Mouse (Mus musculus): Measurements from ENCODE around the gene Kif1a.
"Not testable (repeated sequence)": the region's sequence is repeated elsewhere in the genome, so short reads cannot be mapped to it uniquely, and the experiment has no call there.

The Kif1a gene

DNA sequence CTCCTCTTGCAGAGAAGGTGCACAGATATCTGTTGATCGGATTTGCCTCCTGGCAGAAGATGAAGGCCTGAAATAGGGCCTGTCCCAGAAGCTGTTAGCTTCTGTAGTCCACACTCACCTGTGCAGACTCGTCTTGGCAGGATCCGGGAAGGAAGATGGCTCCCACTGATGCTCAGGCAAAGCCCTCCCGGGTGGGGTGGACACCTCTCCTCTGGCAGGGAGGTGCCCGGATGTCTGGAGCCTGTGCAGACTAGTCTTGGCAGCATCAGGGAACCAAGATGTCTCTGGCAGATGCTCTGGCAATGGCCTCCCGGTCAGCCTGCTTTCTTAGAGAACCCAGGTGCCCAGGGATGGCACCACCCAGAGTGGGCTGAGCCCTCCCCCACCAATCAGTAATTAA, 131.0 kb downstream of the Kif1a start:
- in situ Hi-C loops (cut with MboI, MseI) = not testable (repeated sequence)
